Mouse (Mus musculus): ENCODE data around the gene Opcml. TPM values are rescaled to one million over a fixed set of nuclear protein-coding genes. Genes with fewer than 3 reads are reported as not detected.

The Opcml gene
- total and polyA plus RNA-seq, 2 experiments from 2014 or later: 48.3 to 88.2 TPM

DNA sequence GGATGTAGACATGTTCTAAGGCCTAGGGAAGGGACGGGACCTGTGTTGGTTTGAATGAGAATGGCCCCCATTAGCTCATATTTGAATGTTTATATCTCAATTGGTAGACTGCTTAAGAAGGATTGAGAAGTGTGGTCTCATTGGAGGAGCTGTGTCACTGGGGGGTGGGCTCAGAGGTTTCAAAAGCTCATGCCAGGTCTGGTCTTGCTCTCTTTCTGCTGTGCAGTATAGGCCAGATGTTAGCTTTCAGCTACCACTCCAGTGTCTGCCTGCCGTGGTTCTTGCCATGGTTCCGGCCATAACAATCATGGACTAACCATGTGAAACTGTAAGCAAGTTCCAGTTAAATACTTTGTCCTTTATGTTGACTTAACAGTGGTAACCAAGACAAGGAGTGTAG, 11.2 kb downstream of the Opcml start:
- DNase-seq (ENCODE audit: low spot score) (no peak), ATAC-seq (no peak)
- Histone ChIP-seq H3K4me2 (ENCODE audit: low read depth, low read length) (no peak overlapping the region), H3K9ac (replicated peaks; ENCODE audit: low read length) (no peak overlapping the region), H3K4me3 (ENCODE audit: low read length) (no peak overlapping the region), H3K9me3 (ENCODE audit: low read length) (no peaks in the 10 kb centered on the region), H3K36me3 (ENCODE audit: insufficient read depth, low read length) (no peaks in the 10 kb centered on the region), H3K27me3 (ENCODE audit: insufficient read depth, low read length) (no peaks in the 10 kb centered on the region), H3K4me1 (ENCODE audit: insufficient read depth, low read length) (no peaks in the 10 kb centered on the region), H3K27ac (no peak overlapping the region)
- TF ChIP-seq CTCF (IDR thresholded peaks at IDR 0.05; ENCODE audit: low read depth): no peak
- WGBS: 92% methylated on average over 3 of the region's 3 CpGs

DNA sequence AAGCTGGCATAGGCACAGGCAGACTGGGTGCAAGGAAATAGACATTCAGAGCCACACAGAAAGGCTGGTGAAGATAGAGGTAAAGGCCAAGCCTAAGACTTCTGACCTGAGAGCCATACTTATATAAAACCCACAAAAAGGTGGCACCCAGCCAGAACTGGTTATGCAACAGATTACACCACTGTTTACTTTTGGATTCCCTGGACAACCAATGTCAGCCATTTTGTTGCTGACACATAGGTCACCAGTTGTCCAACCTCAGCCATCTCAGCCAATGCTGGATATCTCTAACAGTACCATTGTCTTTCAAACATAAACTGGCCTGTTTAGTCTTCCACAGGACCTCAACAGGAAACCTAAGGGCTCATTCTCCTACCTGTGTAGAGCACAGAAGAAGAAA, 11.8 kb downstream of the Opcml start:
- TF ChIP-seq CTCF (IDR thresholded peaks at IDR 0.05; ENCODE audit: low read depth): no peak
- DNase-seq (ENCODE audit: low spot score) (no peak), ATAC-seq (no peak)
- Histone ChIP-seq H3K4me3 (ENCODE audit: low read length) (no peak overlapping the region), H3K27me3 (ENCODE audit: insufficient read depth, low read length) (no peaks in the 10 kb centered on the region), H3K9me3 (ENCODE audit: low read length) (no peaks in the 10 kb centered on the region), H3K9ac (replicated peaks; ENCODE audit: low read length) (no peak overlapping the region), H3K36me3 (ENCODE audit: insufficient read depth, low read length) (no peaks in the 10 kb centered on the region), H3K4me1 (ENCODE audit: insufficient read depth, low read length) (no peaks in the 10 kb centered on the region), H3K27ac (no peak overlapping the region), H3K4me2 (ENCODE audit: low read depth, low read length) (no peak overlapping the region)

DNA sequence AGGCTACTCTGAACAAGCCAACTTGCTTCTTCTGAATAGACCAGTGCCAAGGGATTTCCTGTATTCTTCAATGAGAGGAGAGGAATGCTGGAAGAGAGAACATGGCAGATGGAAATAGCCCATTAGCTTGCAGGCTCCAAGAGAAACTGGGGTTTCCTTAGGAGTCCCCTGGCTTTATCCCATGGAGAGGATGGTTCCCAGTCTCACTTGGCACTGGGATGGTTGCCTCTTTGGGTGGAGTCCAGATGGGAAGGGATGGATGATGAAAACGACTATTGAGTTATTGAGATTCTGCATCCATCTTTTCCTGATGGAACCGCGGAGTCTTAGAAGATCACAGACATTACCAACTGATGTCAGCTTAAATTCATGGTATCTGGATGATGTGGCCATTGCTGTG, 13.9 kb downstream of the Opcml start:
- no peaks in the 10 kb centered on the region for H3K27me3 ChIP-seq (ENCODE audit: insufficient read depth, low read length)
- 79% methylated on average over 3 of the region's 3 CpGs for WGBS
- H3K36me3 ChIP-seq (ENCODE audit: insufficient read depth, low read length): no peaks in the 10 kb centered on the region
- H3K9ac ChIP-seq (replicated peaks; ENCODE audit: low read length): no peak overlapping the region
- ATAC-seq (no peak), DNase-seq (ENCODE audit: low spot score) (no peak)
- no peaks in the 10 kb centered on the region for H3K9me3 ChIP-seq (ENCODE audit: low read length)
- H3K27ac ChIP-seq: no peak overlapping the region
- no peak overlapping the region for H3K4me2 ChIP-seq (ENCODE audit: low read depth, low read length)
- H3K4me3 ChIP-seq (ENCODE audit: low read length): no peak overlapping the region
- no peaks in the 10 kb centered on the region for H3K4me1 ChIP-seq (ENCODE audit: insufficient read depth, low read length)
- TF ChIP-seq CTCF (IDR thresholded peaks at IDR 0.05; ENCODE audit: low read depth): no peak

DNA sequence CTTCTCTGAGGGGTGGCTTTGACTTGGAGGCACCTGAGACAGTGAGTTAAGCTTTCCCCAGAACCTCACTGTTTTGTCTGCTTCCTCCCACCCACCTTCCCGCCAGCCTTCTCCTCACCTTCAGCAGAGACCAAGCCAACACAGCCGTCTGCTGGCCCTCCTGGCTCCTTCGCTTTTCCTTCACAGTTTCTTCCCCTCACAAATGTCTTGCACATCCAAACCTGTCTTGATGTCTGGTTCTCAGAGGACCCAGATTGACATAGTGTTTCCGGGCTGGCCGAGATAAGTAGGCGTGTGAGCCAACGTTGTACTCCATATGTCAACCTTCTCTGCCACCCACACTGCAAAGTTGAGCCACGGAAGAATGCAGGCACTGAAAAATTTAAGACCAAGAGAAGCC, 19.2 kb downstream of the Opcml start:
- DNase-seq (ENCODE audit: low spot score): no peak
- WGBS: 93% methylated on average over 8 of the region's 8 CpGs

DNA sequence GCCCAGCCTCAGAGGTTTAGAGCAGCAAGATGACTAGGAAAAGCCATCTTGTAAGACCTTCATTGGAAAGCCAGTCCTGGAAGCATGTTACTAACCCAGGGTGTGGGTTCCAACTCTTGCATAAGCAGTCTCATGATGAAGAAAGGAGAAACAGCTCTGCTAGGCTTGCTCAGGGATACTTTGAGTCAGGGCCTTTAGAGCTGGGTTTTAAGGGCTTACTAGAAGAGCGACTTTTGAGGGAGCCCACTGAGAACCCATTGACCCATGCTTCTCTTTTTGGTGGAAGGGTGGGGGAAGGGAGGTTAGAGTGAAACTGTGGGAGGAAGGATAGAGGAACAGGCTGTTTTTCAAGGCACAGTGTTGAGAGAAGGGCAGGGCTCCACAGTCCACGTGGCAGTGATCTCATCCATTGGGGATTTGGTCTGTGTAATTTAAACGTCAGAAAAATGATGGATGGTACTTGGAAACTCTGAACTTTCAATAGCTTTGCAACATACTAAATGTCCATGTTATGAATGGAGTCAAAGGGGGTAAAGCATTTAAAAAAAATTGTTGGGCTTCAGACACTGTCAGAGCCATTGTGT, 22.7 kb downstream of the Opcml start:
- no peak overlapping the region for H3K9ac ChIP-seq (replicated peaks; ENCODE audit: low read length)
- H3K27ac ChIP-seq: no peak overlapping the region
- DNase-seq (ENCODE audit: low spot score) (no peak), ATAC-seq (no peak)
- no peaks in the 10 kb centered on the region for H3K27me3 ChIP-seq (ENCODE audit: insufficient read depth, low read length)
- no peak overlapping the region for H3K4me2 ChIP-seq (ENCODE audit: low read depth, low read length)
- TF ChIP-seq CTCF (IDR thresholded peaks at IDR 0.05; ENCODE audit: low read depth): no peak
- no peaks in the 10 kb centered on the region for H3K36me3 ChIP-seq (ENCODE audit: insufficient read depth, low read length)
- 28% methylated on average over 3 of the region's 3 CpGs for WGBS
- no peak overlapping the region for H3K4me3 ChIP-seq (ENCODE audit: low read length)
- no peaks in the 10 kb centered on the region for H3K9me3 ChIP-seq (ENCODE audit: low read length)
- no peaks in the 10 kb centered on the region for H3K4me1 ChIP-seq (ENCODE audit: insufficient read depth, low read length)

More for the DNA sequence above, 19.2 kb downstream of the Opcml start:
- Histone ChIP-seq H3K9ac (replicated peaks; ENCODE audit: low read length) (no peak overlapping the region), H3K9me3 (ENCODE audit: low read length) (no peaks in the 10 kb centered on the region), H3K27me3 (ENCODE audit: insufficient read depth, low read length) (no peaks in the 10 kb centered on the region), H3K27ac (no peak overlapping the region), H3K36me3 (ENCODE audit: insufficient read depth, low read length) (no peaks in the 10 kb centered on the region), H3K4me2 (ENCODE audit: low read depth, low read length) (no peak overlapping the region), H3K4me3 (ENCODE audit: low read length) (no peak overlapping the region), H3K4me1 (ENCODE audit: insufficient read depth, low read length) (no peaks in the 10 kb centered on the region)
- no peak for TF ChIP-seq CTCF (IDR thresholded peaks at IDR 0.05; ENCODE audit: low read depth)
- no peak for ATAC-seq

DNA sequence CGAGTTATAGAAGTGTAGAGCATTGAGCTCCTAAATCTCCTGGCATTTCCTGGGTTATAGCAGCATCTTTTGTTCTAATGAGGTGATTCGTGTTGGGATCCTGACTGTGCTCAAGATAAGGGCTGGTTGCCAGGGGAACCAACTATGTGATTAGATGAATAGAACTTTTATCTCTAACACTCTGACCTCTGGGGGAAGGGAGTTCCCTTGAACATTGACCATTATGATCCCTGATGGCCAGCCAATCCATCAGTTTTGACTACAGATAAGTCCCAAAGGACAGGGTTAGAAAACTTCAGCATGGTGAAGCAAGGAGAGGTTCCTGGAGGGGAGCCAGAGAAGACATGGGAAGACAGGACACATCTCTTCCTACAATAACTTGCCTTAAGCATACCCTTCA, 23.6 kb downstream of the Opcml start:
- Histone ChIP-seq H3K27ac (no peak overlapping the region), H3K4me1 (ENCODE audit: insufficient read depth, low read length) (no peaks in the 10 kb centered on the region), H3K9ac (replicated peaks; ENCODE audit: low read length) (no peak overlapping the region), H3K27me3 (ENCODE audit: insufficient read depth, low read length) (no peaks in the 10 kb centered on the region), H3K9me3 (ENCODE audit: low read length) (no peaks in the 10 kb centered on the region), H3K4me3 (ENCODE audit: low read length) (no peak overlapping the region), H3K4me2 (ENCODE audit: low read depth, low read length) (no peak overlapping the region), H3K36me3 (ENCODE audit: insufficient read depth, low read length) (no peaks in the 10 kb centered on the region)
- 28% methylated on average over 2 of the region's 2 CpGs for WGBS
- ATAC-seq (no peak), DNase-seq (ENCODE audit: low spot score) (no peak)
- TF ChIP-seq CTCF (IDR thresholded peaks at IDR 0.05; ENCODE audit: low read depth): no peak

DNA sequence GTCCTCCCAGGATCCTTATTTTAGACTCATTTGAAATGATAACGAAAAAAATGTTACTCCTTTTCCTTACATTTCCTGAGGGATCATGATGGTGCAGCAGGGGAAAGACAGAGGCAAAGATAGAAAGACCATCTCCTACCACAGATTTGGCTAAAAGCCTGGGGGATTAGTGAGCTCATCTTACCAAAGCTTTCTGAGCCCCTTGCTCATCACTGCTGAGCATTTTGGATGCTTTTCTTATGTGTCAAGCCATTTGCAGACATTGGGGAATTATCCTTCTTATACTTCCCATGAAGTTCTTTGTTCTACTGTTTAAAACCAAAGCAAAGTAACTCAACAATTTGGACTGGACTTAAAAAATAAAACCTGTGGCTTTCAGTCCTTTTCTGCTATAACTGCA, 30.6 kb downstream of the Opcml start:
- no peak for TF ChIP-seq CTCF (IDR thresholded peaks at IDR 0.05; ENCODE audit: low read depth)
- Histone ChIP-seq H3K36me3 (ENCODE audit: insufficient read depth, low read length) (no peaks in the 10 kb centered on the region), H3K4me1 (ENCODE audit: insufficient read depth, low read length) (no peaks in the 10 kb centered on the region), H3K27me3 (ENCODE audit: insufficient read depth, low read length) (no peaks in the 10 kb centered on the region), H3K9me3 (ENCODE audit: low read length) (no peaks in the 10 kb centered on the region), H3K27ac (no peak overlapping the region), H3K4me2 (ENCODE audit: low read depth, low read length) (no peak overlapping the region), H3K4me3 (ENCODE audit: low read length) (no peak overlapping the region), H3K9ac (replicated peaks; ENCODE audit: low read length) (no peak overlapping the region)
- DNase-seq (ENCODE audit: low spot score): no peak
- no peak for ATAC-seq
- WGBS: 67% methylated on average over 1 of the region's 1 CpGs
